Mouse (Mus musculus) adrenal gland, postnatal 36 days (tissue): ENCODE results near the gene Gdf15. TPM values are rescaled to one million over a fixed set of nuclear protein-coding genes. Genes with fewer than 3 reads are reported as not detected.
A peak's percentile ranks its signal among the peaks of the same experiment; 100 is the strongest.

Experiments
- DNase-seq, 2 experiments: peaks; one replicate each; pipeline ENCODE4 v3.0.0; 2021; ENCODE audit warnings: mixed read lengths in 1 of 2
- total RNA-seq, 2 experiments: library from RNA; stranded (reverse); gene quantifications; 2 replicates each; pipeline ENCODE4 v1.2.3; 2021

Gene Gdf15
- total RNA-seq, 2 experiments from 2014 or later, result 5.0 to 6.0 TPM

GRCm38 (mm10) chr8:70606780-70607602 lies 25.3 kb downstream of the Gdf15 start:
- DNase-seq, result no peak

- DNase-seq, result no peak
These were observed 26.1 kb downstream of the Gdf15 start for GRCm38 (mm10) chr8:70605871-70606779.

GRCm38 (mm10) chr8:70604558-70604957 lies 27.7 kb downstream of the Gdf15 start:
- DNase-seq, result no peak

GRCm38 (mm10) chr8:70602139-70602811 lies 30.0 kb downstream of the Gdf15 start:
- no peak for DNase-seq

- peak; percentile 95 to 96 for DNase-seq
These were observed 31.0 kb downstream of the Gdf15 start for GRCm38 (mm10) chr8:70601271-70601649.

- peak in 1 of 2 experiments; percentile 71 for DNase-seq
These were observed 31.6 kb downstream of the Gdf15 start for GRCm38 (mm10) chr8:70600473-70601270.

GRCm38 (mm10) chr8:70599507-70600290 lies 32.6 kb downstream of the Gdf15 start:
- DNase-seq, result no peak

- no peak for DNase-seq
These were observed 33.5 kb downstream of the Gdf15 start for GRCm38 (mm10) chr8:70598722-70599121.

- DNase-seq, result peak; percentile 90 to 93
These were observed 34.0 kb downstream of the Gdf15 start for GRCm38 (mm10) chr8:70598283-70598682.

- DNase-seq, result no peak
These were observed 34.6 kb downstream of the Gdf15 start for GRCm38 (mm10) chr8:70597417-70598272.

GRCm38 (mm10) chr8:70596775-70597416 lies 35.4 kb downstream of the Gdf15 start:
- no peak for DNase-seq

GRCm38 (mm10) chr8:70596216-70596615 lies 36.0 kb downstream of the Gdf15 start:
- no peak for DNase-seq

GRCm38 (mm10) chr8:70595811-70596210 lies 36.4 kb downstream of the Gdf15 start:
- DNase-seq, result no peak

- DNase-seq, result peak in 1 of 2 experiments; percentile 69
These were observed 37.4 kb downstream of the Gdf15 start for GRCm38 (mm10) chr8:70594621-70595564.

GRCm38 (mm10) chr8:70593961-70594609 lies 38.2 kb downstream of the Gdf15 start, which contains the start of gene Isyna1:
Isyna1 (plus strand) TSS chr8:70594373.
- peak; percentile 93 to 95 for DNase-seq

GRCm38 (mm10) chr8:70593173-70593572 lies 39.1 kb downstream of the Gdf15 start:
- DNase-seq, result peak; percentile 71 to 77

GRCm38 (mm10) chr8:70591569-70591968 lies 40.7 kb downstream of the Gdf15 start:
- DNase-seq, result peak in 1 of 2 experiments; percentile 46
